Mouse (Mus musculus) neural tube, embryonic 14.5 days (tissue): Measurements from ENCODE around the gene Ptprq. TPM values are rescaled to one million over a fixed set of nuclear protein-coding genes. Genes with fewer than 3 reads are reported as not detected.

Experiments used
- ATAC-seq: fragments of 200-750 bp; cut with Nextera tagmentation; 2 replicates; pipeline ENCODE4 v1.8.0; 2017; ENCODE audit warnings: low read depth, mild to moderate bottlenecking, moderate TSS enrichment, moderate library complexity
- H3K27ac ChIP-seq: fragments of 300-500 bp; sonication (generic); 2 replicates; pipeline ENCODE4 v1.5.1; 2014; ENCODE audit warnings: low read depth, mild to moderate bottlenecking, control low read depth, low read length, moderate library complexity, mixed read lengths
- H3K27me3 ChIP-seq: fragments of 300-500 bp; sonication (generic); 2 replicates; pipeline ENCODE4 v1.6.1; 2014; ENCODE audit warnings: low read length; ENCODE audit not compliant: control insufficient read depth, insufficient read depth
- H3K36me3 ChIP-seq: fragments of 300-500 bp; sonication (generic); 2 replicates; pipeline ENCODE4 v1.6.1; 2014; ENCODE audit warnings: low read length, mixed read lengths; ENCODE audit not compliant: control insufficient read depth, insufficient read depth
- H3K4me1 ChIP-seq: fragments of 300-500 bp; sonication (generic); 2 replicates; pipeline ENCODE4 v1.6.1; 2014; ENCODE audit warnings: low read length; ENCODE audit not compliant: control insufficient read depth, insufficient read depth
- H3K4me2 ChIP-seq: fragments of 300-500 bp; sonication (generic); 2 replicates; pipeline ENCODE4 v1.6.1; 2014; ENCODE audit warnings: mild to moderate bottlenecking, low read depth, low read length, control low read depth
- H3K4me3 ChIP-seq: fragments of 300-500 bp; sonication (generic); 2 replicates; pipeline ENCODE4 v1.5.1; 2014; ENCODE audit warnings: low read depth, low read length, control low read depth, mixed read lengths
- H3K9ac ChIP-seq: fragments of 300-500 bp; sonication (generic); replicated peaks from 2 replicates; pipeline ENCODE4 v1.6.1; 2014; ENCODE audit warnings: low read depth, mild to moderate bottlenecking, control low read depth, low read length, mixed read lengths
- H3K9me3 ChIP-seq: fragments of 300-500 bp; sonication (generic); 2 replicates; pipeline ENCODE4 v1.6.1; 2016; ENCODE audit warnings: low read length; ENCODE audit not compliant: control insufficient read depth
- WGBS: fragments of 180-500 bp; shearing (Covaris S2); extraction: QIAGEN DNeasy Blood & Tissue Kit; methylation state at CpG from one replicate; pipeline ENCODE4 v1.1.7; 2014; 5-methylcytosine and 5-hydroxymethylcytosine counted together
- microRNA-seq: library from miRNA; unstranded; fragments of <30 nt; microRNA quantifications from one replicate; pipeline ENCODE4, GENCODE M21; 2016
- polyA plus RNA-seq: library from polyadenylated mRNA; unstranded; fragments of >200 nt; fragmentation: Nextera tagmentation; extraction: Ambion mirVana; gene quantifications from 2 replicates; pipeline ENCODE4 v1.2.1, GENCODE M21; 2014

The Ptprq gene
- polyA plus RNA-seq, 1 experiment from 2014 or later, result 0.19 TPM

DNA sequence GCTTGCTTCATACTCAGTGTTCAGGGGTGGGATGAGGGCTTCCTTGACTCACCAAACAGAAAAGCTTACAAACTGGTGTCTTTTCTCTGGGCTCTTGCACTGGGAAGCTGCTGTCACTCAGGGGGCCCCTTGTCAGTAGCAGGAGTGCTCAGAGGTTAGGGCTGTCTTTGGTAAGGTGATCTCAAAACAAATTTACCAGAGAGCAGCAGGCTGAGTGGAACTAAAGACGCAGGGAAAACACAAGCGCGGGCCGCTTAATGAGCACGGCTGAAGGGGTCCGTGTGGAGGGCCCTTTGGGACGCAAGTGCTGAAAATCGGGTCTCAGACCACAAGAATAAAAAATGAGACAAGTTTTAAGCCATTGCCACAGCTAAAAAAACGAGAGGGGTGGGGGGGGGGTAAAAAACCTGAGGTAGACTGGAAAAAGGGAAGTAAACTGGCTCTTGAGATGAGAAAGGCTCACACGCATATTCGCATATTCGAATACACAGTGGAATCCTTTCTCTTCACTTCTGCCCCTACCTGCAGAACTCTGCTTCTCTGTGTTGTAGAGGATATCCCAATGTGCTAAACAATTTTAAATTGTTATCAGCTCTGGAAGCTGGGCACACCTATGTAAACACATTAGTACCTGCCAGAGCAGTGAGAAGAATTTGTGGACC, 231.1 kb downstream of the Ptprq start:
- Histone ChIP-seq H3K4me3 (no peak overlapping the region), H3K27ac (no peak overlapping the region), H3K27me3 (no peaks in the 10 kb centered on the region), H3K9ac (no peak overlapping the region), H3K4me2 (no peak overlapping the region), H3K9me3 (no peaks in the 10 kb centered on the region), H3K4me1 (no peaks in the 10 kb centered on the region), H3K36me3 (no peaks in the 10 kb centered on the region)
- no peak for ATAC-seq
- WGBS, result 28% methylated on average over 12 of the region's 12 CpGs

DNA sequence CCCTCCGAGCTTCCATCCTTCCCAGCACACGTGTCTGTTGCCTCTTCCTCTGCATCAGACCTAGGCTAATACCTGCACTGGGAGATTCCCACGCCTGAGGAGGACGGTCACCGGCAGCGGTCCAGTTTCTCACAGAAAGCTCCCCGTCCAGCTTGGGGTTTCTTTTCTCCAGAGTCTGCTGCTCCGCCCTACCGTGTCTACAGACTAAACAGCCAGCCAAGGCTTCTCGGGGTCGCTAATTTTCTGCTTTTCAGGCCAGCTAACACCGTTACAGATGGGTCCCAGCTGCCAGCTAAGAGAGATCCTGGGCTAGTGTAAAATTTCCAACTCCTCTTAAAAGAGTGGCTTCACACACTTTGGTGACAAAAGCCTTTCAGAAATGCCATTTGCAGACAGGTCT, 233.1 kb downstream of the Ptprq start:
- no peaks in the 10 kb centered on the region for H3K27me3 ChIP-seq
- H3K4me2 ChIP-seq, result no peak overlapping the region
- no peak overlapping the region for H3K27ac ChIP-seq
- no peak overlapping the region for H3K4me3 ChIP-seq
- no peaks in the 10 kb centered on the region for H3K4me1 ChIP-seq
- H3K9ac ChIP-seq, result no peak overlapping the region
- 64% methylated on average over 12 of the region's 12 CpGs for WGBS
- H3K36me3 ChIP-seq, result no peaks in the 10 kb centered on the region
- no peak for ATAC-seq
- no peaks in the 10 kb centered on the region for H3K9me3 ChIP-seq

DNA sequence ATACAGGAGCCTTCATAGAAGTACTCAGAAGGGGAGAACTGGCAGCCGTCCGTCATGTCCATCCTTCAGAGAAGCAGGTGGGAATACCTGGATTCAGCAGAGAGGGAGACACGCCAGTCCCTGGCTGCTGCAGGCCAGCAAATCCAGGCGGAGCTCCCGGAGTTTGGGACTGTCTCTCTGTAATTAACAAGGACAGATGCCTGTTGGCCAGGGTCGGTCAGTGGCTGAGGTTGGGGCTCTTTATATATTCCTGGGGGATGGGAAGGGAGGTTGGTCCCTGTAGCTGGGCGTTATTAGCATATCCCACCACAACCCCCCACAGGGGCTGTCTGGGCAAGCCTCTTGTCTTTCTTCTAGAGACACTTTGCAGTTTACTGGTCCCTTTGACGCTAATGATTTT, 234.0 kb downstream of the Ptprq start, which contains the start of gene Myf5:
Gene Myf5 (minus strand): TSS at position 265 of the 400 bp plus-strand sequence.
- H3K27me3 ChIP-seq, result no peaks in the 10 kb centered on the region
- H3K27ac ChIP-seq, result no peak within 1 kb of the TSS
- H3K9ac ChIP-seq, result no peak within 1 kb of the TSS
- H3K9me3 ChIP-seq, result no peaks in the 10 kb centered on the region
- no peak within 1 kb of the TSS for H3K4me3 ChIP-seq
- no peak within 1 kb of the TSS for H3K4me2 ChIP-seq
- ATAC-seq, result no peak
- H3K4me1 ChIP-seq, result no peaks in the 10 kb centered on the region
- 38% methylated on average over 8 of the region's 8 CpGs for WGBS
- H3K36me3 ChIP-seq, result no peaks in the 10 kb centered on the region

DNA sequence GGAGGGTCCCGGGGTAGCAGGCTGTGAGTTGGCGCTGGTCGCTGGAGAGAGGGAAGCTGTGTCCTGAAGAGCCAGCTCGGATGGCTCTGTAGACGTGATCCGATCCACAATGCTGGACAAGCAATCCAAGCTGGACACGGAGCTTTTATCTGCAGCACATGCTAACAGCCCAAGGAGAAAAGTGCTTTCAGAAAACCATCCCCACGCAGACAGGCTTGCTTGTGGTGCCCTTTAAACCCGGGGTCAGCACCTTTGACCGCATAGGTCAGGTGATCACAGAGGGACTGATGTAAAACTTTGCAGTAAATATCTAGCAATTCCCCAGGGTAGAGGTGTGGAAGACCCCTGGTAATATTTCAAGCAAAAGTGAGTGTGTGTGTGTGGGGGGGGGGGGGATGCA, 235.8 kb downstream of the Ptprq start:
- Histone ChIP-seq H3K9me3 (no peaks in the 10 kb centered on the region), H3K27ac (no peak overlapping the region), H3K36me3 (no peaks in the 10 kb centered on the region), H3K4me3 (no peak overlapping the region), H3K4me2 (no peak overlapping the region), H3K4me1 (no peaks in the 10 kb centered on the region), H3K9ac (no peak overlapping the region), H3K27me3 (no peaks in the 10 kb centered on the region)
- ATAC-seq, result no peak
- WGBS, result 68% methylated on average over 10 of the region's 10 CpGs

DNA sequence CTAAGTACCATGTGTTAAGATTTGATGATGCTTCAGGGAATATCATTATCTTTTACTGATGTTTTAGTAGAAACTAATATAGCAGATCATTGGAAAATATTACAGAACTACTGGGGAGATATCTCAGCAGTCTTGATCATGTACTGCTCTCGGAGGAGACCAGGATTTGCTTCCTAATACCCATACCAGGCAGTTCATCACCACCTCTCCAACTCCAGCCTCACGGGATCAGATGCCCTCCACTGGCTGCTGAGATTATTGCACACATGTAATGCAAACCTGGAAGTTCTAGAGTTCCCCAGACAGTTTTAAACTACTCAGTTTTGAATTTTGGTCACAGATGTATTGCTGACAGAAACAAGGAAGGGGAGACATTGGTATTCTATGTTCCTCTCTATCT, 246.4 kb downstream of the Ptprq start:
- Histone ChIP-seq H3K27ac (no peak overlapping the region), H3K9ac (no peak overlapping the region), H3K4me2 (no peak overlapping the region), H3K4me1 (no peaks in the 10 kb centered on the region), H3K4me3 (no peak overlapping the region), H3K9me3 (no peaks in the 10 kb centered on the region), H3K36me3 (no peaks in the 10 kb centered on the region), H3K27me3 (no peaks in the 10 kb centered on the region)
- 54% methylated on average over 2 of the region's 2 CpGs for WGBS
- ATAC-seq, result peak; percentile 58; the same call in 1 of the 2 replicates

DNA sequence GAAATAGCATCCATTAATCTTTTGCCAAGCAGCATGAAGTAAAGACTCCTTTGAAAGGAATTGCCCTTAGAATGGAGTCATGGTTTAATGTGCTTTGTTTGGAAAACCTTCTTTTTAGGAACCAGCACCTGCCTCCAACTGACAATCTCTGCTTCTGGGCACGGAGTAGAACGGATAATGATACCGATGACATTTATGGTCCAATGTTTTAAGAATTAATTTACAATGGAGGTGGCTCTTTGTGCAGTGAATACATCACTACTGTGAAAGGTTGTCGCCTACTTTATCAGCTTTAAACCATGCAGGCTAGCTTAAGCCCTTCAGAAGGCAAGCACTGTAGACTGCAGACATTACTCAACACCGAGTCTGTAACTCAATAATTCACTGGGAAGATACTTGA, 248.1 kb downstream of the Ptprq start:
- WGBS, result 21% methylated on average over 5 of the region's 5 CpGs
- no peak overlapping the region for H3K4me3 ChIP-seq
- no peaks in the 10 kb centered on the region for H3K4me1 ChIP-seq
- H3K36me3 ChIP-seq, result no peaks in the 10 kb centered on the region
- no peaks in the 10 kb centered on the region for H3K9me3 ChIP-seq
- H3K4me2 ChIP-seq, result no peak overlapping the region
- no peak overlapping the region for H3K9ac ChIP-seq
- no peak overlapping the region for H3K27ac ChIP-seq
- ATAC-seq, result no peak
- no peaks in the 10 kb centered on the region for H3K27me3 ChIP-seq

DNA sequence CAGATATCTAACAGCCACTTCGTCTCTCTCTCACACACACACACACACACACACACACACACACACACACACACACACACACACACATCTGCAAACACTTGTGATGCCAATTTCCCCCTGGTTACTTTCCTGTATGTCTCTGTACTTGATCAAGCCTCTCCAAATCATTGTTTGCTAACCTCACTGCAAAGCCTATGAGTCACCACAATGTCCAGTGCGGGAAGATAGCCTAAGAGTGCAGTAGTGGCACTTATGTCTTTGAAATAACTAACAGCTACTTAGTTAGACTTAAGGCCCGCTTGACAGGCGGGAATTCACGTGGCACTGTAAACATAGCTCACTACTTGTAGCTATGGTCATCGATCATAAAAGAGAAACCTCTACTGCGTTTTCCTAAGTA, 252.0 kb downstream of the Ptprq start:
- Histone ChIP-seq H3K27me3 (no peaks in the 10 kb centered on the region), H3K4me1 (no peaks in the 10 kb centered on the region), H3K36me3 (no peaks in the 10 kb centered on the region), H3K9ac (no peak overlapping the region), H3K9me3 (no peaks in the 10 kb centered on the region), H3K27ac (no peak overlapping the region), H3K4me3 (no peak overlapping the region), H3K4me2 (no peak overlapping the region)
- 93% methylated on average over 7 of the region's 7 CpGs for WGBS
- ATAC-seq, result no peak

Small RNA genes lying within 50 kb of the gene (microRNA-seq; reads per million reads assigned to microRNA genes)
- not detected for gene Gm44403

Other genes starting within 250 kb of the Ptprq start
- 0.13 and 0.16 TPM in 2 replicates for gene Myf5, start 233.9 kb downstream of the Ptprq start, polyA plus RNA-seq
- gene Myf6, start 225.3 kb downstream of the Ptprq start, polyA plus RNA-seq, result not detected in 2 replicates
- gene Otogl, start 192.1 kb upstream of the Ptprq start, polyA plus RNA-seq, result 0.05 TPM in 1 of 2 replicates, not detected in the other